Mouse (Mus musculus): Measurements from ENCODE around the gene Fstl4. TPM values are rescaled to one million over a fixed set of nuclear protein-coding genes. Genes with fewer than 3 reads are reported as not detected.
"Not testable (repeated sequence)": the region's sequence is repeated elsewhere in the genome, so short reads cannot be mapped to it uniquely, and the experiment has no call there.

Fstl4 gene
- polyA plus RNA-seq, 1 experiment from 2014 or later, result 0.95 TPM

- H3K4me2 ChIP-seq, result no peak overlapping the region
- no peaks in the 10 kb centered on the region for H3K27me3 ChIP-seq
- no peaks in the 10 kb centered on the region for H3K9me3 ChIP-seq
- WGBS, result 61% methylated on average over 2 of the region's 2 CpGs
- H3K36me3 ChIP-seq, result no peaks in the 10 kb centered on the region
- H3K27ac ChIP-seq, result no peak overlapping the region
- no peak overlapping the region for H3K4me3 ChIP-seq (replicated peaks)
- H3K4me1 ChIP-seq (replicated peaks), result no peaks in the 10 kb centered on the region
- no peak overlapping the region for H3K9ac ChIP-seq (replicated peaks)
- no peak for ATAC-seq (ENCODE audit: insufficient number of reproducible peaks, insufficient read depth, low FRiP score, low TSS enrichment, low read depth)
These were observed 402.0 kb downstream of the Fstl4 start for GRCm38 (mm10) chr11:53166478-53166877.

GRCm38 (mm10) chr11:53182177-53182852, 417.9 kb downstream of the Fstl4 start:
- Histone ChIP-seq H3K36me3 (no peaks in the 10 kb centered on the region), H3K27ac (no peak overlapping the region), H3K4me2 (no peak overlapping the region), H3K9me3 (no peaks in the 10 kb centered on the region), H3K27me3 (no peaks in the 10 kb centered on the region), H3K9ac (replicated peaks) (no peak overlapping the region), H3K4me1 (replicated peaks) (0 out of 2 replicates have a peak, but pooled peaks cover 2% of the 10 kb centered on the region), H3K4me3 (replicated peaks) (no peak overlapping the region)
- 81% methylated on average over 13 of the region's 13 CpGs for WGBS
- no peak for ATAC-seq (ENCODE audit: insufficient number of reproducible peaks, insufficient read depth, low FRiP score, low TSS enrichment, low read depth)

GRCm38 (mm10) chr11:53182858-53183257, 418.4 kb downstream of the Fstl4 start:
- Histone ChIP-seq H3K27ac (no peak overlapping the region), H3K9me3 (no peaks in the 10 kb centered on the region), H3K4me2 (no peak overlapping the region), H3K4me3 (replicated peaks) (no peak overlapping the region), H3K9ac (replicated peaks) (no peak overlapping the region), H3K27me3 (no peaks in the 10 kb centered on the region), H3K4me1 (replicated peaks) (0 out of 2 replicates have a peak, but pooled peaks cover 2% of the 10 kb centered on the region), H3K36me3 (no peaks in the 10 kb centered on the region)
- ATAC-seq (ENCODE audit: insufficient number of reproducible peaks, insufficient read depth, low FRiP score, low TSS enrichment, low read depth), result no peak
- WGBS, result 61% methylated on average over 4 of the region's 4 CpGs

GRCm38 (mm10) chr11:53184046-53184445, 419.6 kb downstream of the Fstl4 start:
- WGBS, result 93% methylated on average over 7 of the region's 7 CpGs
- no peaks in the 10 kb centered on the region for H3K36me3 ChIP-seq
- no peaks in the 10 kb centered on the region for H3K27me3 ChIP-seq
- H3K9me3 ChIP-seq, result no peaks in the 10 kb centered on the region
- no peak for ATAC-seq (ENCODE audit: insufficient number of reproducible peaks, insufficient read depth, low FRiP score, low TSS enrichment, low read depth)
- H3K4me3 ChIP-seq (replicated peaks), result no peak overlapping the region
- H3K27ac ChIP-seq, result no peak overlapping the region
- no peak overlapping the region for H3K9ac ChIP-seq (replicated peaks)
- H3K4me1 ChIP-seq (replicated peaks), result 0 out of 2 replicates have a peak, but pooled peaks cover 2% of the 10 kb centered on the region
- no peak overlapping the region for H3K4me2 ChIP-seq

- Histone ChIP-seq H3K4me3 (replicated peaks) (no peak overlapping the region), H3K36me3 (no peaks in the 10 kb centered on the region), H3K4me1 (replicated peaks) (0 out of 2 replicates have a peak, but pooled peaks cover 2% of the 10 kb centered on the region), H3K27me3 (no peaks in the 10 kb centered on the region), H3K9ac (replicated peaks) (no peak overlapping the region), H3K9me3 (no peaks in the 10 kb centered on the region), H3K4me2 (no peak overlapping the region), H3K27ac (no peak overlapping the region)
- no peak for ATAC-seq (ENCODE audit: insufficient number of reproducible peaks, insufficient read depth, low FRiP score, low TSS enrichment, low read depth)
- 81% methylated on average over 5 of the region's 5 CpGs for WGBS
These were observed 420.3 kb downstream of the Fstl4 start for GRCm38 (mm10) chr11:53184698-53185097.

GRCm38 (mm10) chr11:53187427-53188140, 423.1 kb downstream of the Fstl4 start:
- H3K4me1 ChIP-seq (replicated peaks), result 0 out of 2 replicates have a peak, but pooled peaks cover 2% of the 10 kb centered on the region
- H3K4me2 ChIP-seq, result no peak overlapping the region
- WGBS, result 75% methylated on average over 5 of the region's 5 CpGs
- ATAC-seq (ENCODE audit: insufficient number of reproducible peaks, insufficient read depth, low FRiP score, low TSS enrichment, low read depth), result no peak
- no peak overlapping the region for H3K4me3 ChIP-seq (replicated peaks)
- H3K9ac ChIP-seq (replicated peaks), result no peak overlapping the region
- no peaks in the 10 kb centered on the region for H3K9me3 ChIP-seq
- no peak overlapping the region for H3K27ac ChIP-seq
- no peaks in the 10 kb centered on the region for H3K36me3 ChIP-seq
- no peaks in the 10 kb centered on the region for H3K27me3 ChIP-seq

GRCm38 (mm10) chr11:53196551-53196950, 432.1 kb downstream of the Fstl4 start:
- H3K4me2 ChIP-seq; H3K4me3 ChIP-seq (replicated peaks); ATAC-seq (ENCODE audit: insufficient number of reproducible peaks, insufficient read depth, low FRiP score, low TSS enrichment, low read depth); H3K27me3 ChIP-seq; H3K9ac ChIP-seq (replicated peaks); H3K27ac ChIP-seq; H3K9me3 ChIP-seq; H3K4me1 ChIP-seq (replicated peaks); H3K36me3 ChIP-seq: not testable (repeated sequence)
- WGBS, result 91% methylated on average over 1 of the region's 1 CpGs

- Histone ChIP-seq H3K4me1 (replicated peaks) (no peaks in the 10 kb centered on the region), H3K4me3 (replicated peaks) (no peak overlapping the region), H3K36me3 (no peaks in the 10 kb centered on the region), H3K27me3 (no peaks in the 10 kb centered on the region), H3K27ac (no peak overlapping the region), H3K4me2 (no peak overlapping the region), H3K9me3 (no peaks in the 10 kb centered on the region), H3K9ac (replicated peaks) (no peak overlapping the region)
- ATAC-seq (ENCODE audit: insufficient number of reproducible peaks, insufficient read depth, low FRiP score, low TSS enrichment, low read depth), result no peak
- 86% methylated on average over 2 of the region's 2 CpGs for WGBS
These were observed 432.7 kb downstream of the Fstl4 start for GRCm38 (mm10) chr11:53197111-53197510.

- H3K9ac ChIP-seq (replicated peaks), result no peak overlapping the region
- no peak for ATAC-seq (ENCODE audit: insufficient number of reproducible peaks, insufficient read depth, low FRiP score, low TSS enrichment, low read depth)
- WGBS, result 88% methylated on average over 2 of the region's 2 CpGs
These were observed 438.2 kb downstream of the Fstl4 start for GRCm38 (mm10) chr11:53202459-53203250.

GRCm38 (mm10) chr11:53210876-53211275, 446.4 kb downstream of the Fstl4 start:
- no peaks in the 10 kb centered on the region for H3K36me3 ChIP-seq
- no peak overlapping the region for H3K27ac ChIP-seq
- WGBS, result 69% methylated on average over 9 of the region's 9 CpGs
- no peak overlapping the region for H3K4me3 ChIP-seq (replicated peaks)
- no peaks in the 10 kb centered on the region for H3K27me3 ChIP-seq
- ATAC-seq (ENCODE audit: insufficient number of reproducible peaks, insufficient read depth, low FRiP score, low TSS enrichment, low read depth), result no peak
- H3K9me3 ChIP-seq, result no peaks in the 10 kb centered on the region
- H3K4me1 ChIP-seq (replicated peaks), result no peaks in the 10 kb centered on the region
- H3K4me2 ChIP-seq, result no peak overlapping the region
- no peak overlapping the region for H3K9ac ChIP-seq (replicated peaks)

More at GRCm38 (mm10) chr11:53202459-53203250, 438.2 kb downstream of the Fstl4 start:
- Histone ChIP-seq H3K36me3 (no peaks in the 10 kb centered on the region), H3K27ac (no peak overlapping the region), H3K9me3 (no peaks in the 10 kb centered on the region), H3K4me1 (replicated peaks) (no peaks in the 10 kb centered on the region), H3K4me2 (no peak overlapping the region), H3K27me3 (no peaks in the 10 kb centered on the region), H3K4me3 (replicated peaks) (no peak overlapping the region)

GRCm38 (mm10) chr11:53229011-53229410, 464.6 kb downstream of the Fstl4 start:
- no peaks in the 10 kb centered on the region for H3K4me1 ChIP-seq (replicated peaks)
- no peaks in the 10 kb centered on the region for H3K36me3 ChIP-seq
- ATAC-seq (ENCODE audit: insufficient number of reproducible peaks, insufficient read depth, low FRiP score, low TSS enrichment, low read depth), result no peak
- H3K27me3 ChIP-seq, result no peaks in the 10 kb centered on the region
- no peak overlapping the region for H3K4me2 ChIP-seq
- H3K9ac ChIP-seq (replicated peaks), result no peak overlapping the region
- no peak overlapping the region for H3K27ac ChIP-seq
- 0 out of 2 replicates have a peak, but pooled peaks cover 5% of the 10 kb centered on the region for H3K9me3 ChIP-seq
- WGBS, result 85% methylated on average over 3 of the region's 3 CpGs
- no peak overlapping the region for H3K4me3 ChIP-seq (replicated peaks)

Measured in limb, embryonic 12.5 days (tissue).